Mouse (Mus musculus): ENCODE results near the gene Fezf1. TPM values are rescaled to one million over a fixed set of nuclear protein-coding genes. Genes with fewer than 3 reads are reported as not detected.

Fezf1 gene
- not detected for total RNA-seq (2022)

DNA sequence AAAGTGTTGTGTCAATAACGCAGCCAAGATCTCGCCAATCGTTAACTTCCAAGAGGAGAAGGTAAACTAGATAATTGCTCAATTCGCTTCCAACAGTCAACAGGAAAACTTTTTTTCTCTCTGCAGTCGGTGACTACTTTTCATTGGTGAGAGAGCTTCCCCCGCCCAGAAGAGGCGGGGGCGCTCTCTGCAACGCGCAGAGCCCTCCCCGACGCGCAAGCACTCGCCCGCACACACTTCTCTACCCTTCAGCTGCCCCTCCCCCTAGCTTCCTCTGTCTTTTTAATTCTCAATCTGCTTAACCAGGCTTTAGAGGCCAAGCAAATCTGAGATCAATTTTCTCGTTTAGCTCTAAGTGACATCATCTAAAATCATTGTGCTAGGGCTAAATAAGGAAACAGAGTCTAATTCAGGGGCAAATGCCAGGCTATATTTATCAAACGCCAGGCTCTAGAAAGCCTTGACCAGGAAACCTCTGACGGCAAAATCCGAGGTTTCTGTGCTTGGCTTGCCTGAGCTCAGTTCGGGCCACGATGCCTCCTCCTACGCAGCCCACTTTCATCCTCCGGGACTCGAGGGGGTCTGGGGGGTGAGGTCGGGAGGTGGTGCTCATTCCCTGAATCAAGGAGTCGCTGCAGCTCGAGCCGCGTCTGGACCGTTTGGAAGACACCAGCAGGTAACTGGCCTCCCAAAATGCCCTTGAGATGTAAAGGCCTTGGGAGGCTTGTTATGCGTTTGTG lies at the start of gene Fezf1:
Gene Fezf1 (minus strand): TSS at position 50 of the 740 bp plus-strand sequence.
- no peak for DNase-seq

DNA sequence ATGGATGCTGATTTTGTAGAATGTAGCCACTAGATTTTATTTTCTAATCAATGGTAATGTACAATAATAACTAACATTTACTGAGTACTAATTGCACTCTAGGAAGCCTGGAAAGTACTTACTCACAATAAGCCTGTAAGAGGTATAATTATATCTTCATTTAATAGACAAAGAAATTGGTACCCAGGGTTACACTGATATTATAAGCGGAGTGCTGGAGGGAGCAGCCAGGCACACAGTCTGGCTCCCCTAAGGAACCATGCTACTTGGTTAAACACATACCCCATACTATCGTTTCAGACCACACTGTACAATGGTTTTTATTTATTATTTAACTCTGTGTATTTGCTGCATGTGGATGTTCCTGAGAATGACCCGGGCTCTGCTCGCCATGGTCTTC lies 46.5 kb upstream of the Fezf1 start:
- DNase-seq = no peak

DNA sequence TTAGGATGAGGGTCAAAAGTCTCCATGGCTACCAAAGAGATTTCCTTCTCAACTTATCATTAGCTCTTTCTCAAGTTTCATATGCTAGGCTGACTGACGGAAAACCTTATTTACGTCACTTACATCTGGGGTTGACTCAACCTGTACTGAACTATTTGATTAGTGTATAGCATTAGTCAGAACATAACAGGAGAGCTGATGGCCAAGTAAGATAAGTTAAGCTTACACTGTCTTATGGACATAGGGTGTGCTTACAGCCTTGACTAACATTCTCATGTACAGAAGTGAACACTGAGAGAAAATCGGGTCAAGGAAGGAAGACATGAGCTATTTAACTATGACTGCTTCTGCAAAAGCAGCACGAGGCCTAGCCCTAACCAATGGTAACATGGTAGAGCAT lies 40.6 kb upstream of the Fezf1 start:
- DNase-seq = no peak

DNA sequence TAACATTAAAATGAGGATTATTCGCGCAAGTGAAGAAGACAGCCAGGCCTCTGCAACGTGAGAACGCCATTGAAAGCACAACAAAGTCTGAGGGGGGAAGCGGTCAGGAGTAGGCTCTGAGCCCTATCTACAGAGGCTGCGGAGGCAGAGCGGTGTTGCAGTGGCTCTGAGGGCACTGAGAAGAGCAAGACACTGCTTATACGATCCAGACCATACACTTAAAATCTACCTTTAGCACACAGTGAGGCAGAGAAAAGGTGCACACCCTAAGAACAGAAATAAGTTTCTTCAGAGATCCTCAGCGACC lies 33.3 kb upstream of the Fezf1 start:
- no peak for DNase-seq

DNA sequence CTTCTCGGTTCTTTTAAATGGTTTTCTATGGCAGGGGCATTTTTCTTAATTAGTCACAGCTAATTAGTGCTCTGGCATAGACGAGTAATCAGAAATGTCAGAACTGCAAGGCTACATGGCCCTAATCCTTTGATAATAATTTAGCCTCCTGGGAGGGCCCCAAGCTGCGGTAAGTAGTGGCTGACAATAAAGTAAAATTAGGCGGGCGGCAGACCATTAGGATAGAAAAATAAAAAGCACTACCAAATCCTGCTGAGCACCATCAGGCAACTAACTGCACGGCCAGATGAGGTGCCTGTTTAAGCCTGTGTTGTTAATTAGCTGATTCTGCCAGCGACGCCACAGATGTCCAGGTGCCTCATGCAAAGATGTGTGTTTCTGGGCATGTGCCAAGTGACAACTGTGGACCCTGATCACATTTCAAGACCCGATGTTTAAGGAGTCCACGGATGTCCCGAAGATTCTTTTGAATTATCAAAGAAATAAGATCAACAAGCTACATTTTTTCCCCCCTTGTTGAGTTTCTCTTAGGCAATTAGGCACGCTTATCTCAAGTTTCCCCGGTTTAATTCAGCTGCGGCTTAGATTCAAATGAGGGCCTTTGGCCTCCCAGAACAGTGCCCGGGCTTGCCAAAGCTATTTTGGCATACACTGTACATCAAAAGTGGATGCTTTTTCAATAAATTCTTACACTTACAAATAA lies 32.8 kb upstream of the Fezf1 start:
- DNase-seq = no peak

DNA sequence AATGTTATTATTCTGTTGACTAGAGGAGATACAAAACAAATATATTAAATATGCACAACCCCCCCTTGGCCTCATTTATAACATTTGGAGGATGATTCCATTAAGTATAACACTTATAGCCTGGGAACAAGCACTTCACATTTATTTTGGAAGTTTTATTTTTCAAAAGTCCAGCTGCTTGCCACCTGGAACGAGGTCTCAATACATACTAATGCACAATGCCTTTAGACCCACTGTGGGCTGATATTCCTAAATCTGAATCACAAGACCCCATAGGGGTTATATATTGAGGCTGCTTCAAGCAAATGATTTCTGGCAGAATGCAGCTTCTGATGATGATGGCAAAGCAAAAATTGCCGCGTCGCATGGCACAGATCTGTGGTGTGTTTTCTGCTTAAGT lies 25.3 kb upstream of the Fezf1 start:
- no peak for DNase-seq

DNA sequence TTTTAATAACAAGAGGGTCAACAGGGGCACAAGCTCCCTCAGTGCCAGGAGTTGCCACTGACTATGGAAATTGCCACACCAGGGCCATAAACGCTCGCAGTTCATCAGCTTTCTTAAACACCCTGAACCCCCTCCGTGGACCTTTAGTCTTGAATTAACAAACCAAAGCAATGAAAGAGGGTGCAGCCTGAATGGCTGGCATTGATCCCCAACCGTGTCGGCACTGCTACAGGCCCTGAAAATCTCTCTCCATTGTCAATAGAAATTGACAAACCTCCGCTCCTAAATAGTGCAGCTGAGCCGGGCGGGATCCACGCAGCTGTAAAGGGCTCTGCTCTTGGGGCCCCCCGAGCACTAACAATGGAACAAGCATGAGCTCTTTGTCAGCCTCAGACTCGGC lies 24.8 kb upstream of the Fezf1 start:
- no peak for DNase-seq

DNA sequence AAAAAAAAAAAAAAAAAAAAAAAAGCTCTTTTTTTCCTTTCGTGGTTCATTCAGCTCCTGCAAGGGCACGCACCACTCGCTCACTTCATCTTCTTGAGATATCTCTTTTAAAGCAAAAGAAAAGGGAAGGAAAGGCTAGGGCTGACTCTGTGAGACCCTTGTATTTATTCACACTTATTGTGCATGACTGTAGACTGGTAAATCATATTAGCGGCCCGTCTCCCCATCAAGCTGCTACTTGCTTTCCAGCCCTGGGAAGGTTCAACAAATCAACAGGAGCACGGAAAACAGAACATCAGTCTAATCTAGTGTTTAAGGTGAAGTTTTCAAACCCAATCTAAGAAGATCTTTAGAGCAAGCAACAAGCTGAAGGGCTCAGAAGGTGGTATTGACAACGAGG lies 24.4 kb upstream of the Fezf1 start:
- DNase-seq = no peak

DNA sequence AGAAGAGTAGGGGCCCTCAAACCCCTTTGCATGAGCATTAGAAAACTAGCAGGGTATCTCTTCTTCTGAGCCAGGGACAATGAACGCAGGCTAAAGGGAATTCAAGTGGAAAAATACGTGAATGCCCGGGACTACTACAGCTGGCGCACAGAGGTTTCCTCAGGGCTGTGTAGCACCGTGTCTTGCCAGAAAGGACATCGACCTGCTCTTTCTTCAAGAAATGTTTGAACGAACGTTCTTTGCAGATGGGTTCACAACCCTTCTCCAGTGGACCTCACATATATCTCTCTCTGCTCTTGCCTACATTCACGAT lies 12.5 kb upstream of the Fezf1 start:
- no peak for DNase-seq

DNA sequence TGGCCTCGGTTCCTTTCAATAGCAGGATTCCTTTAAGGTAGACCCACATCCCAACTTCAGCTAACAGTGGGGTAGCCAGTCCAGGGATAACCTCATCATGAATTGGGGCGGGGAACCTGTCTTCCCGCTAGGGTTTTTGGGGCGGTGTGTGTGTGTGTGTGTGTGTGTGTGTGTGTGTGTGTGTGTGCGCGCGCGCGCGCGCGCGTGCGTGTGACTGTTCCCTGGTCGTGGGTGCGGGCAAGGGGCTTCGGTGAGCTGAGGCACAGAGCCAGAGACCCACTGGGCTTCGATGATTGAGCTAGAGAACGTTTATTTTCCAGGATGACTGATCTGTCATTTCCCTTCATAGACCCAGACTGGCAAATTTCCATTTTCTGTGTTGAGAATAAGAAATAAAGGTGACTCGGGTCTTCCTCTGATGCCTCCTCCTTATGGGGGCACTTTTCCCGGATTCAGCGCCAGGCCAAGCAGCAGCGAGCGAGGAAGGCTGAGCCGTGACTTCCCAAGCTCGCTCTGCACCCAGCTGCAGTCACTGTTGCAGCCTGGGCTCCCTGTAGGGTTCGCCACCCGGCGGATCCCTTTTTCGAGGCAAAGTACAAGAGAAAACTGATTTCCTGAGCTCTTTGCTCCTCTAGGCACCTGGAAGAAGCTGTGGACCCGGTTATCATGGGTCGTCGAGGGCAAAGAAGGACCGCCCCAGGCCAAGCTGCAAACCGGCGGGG lies 12.0 kb upstream of the Fezf1 start:
- no peak for DNase-seq

DNA sequence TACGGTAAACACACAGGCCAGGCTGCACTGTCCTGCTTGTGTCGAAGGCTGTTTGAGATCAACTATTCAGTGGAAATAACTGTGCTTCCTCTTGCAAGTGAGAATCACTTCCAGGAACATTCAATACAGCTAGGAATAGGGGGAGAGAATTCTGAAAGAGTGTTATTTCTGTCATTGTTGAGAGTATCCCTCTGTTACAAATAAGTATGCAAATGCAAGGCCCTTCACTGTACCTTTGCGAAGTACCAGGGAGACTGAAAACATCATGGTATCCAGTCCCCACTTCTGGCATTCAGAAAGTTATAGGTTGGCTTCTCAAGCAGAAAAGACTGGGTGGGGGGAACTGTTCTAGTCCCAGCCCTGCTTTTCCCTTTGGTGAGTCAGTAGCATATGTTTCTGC lies 9.8 kb upstream of the Fezf1 start:
- DNase-seq = no peak

DNA sequence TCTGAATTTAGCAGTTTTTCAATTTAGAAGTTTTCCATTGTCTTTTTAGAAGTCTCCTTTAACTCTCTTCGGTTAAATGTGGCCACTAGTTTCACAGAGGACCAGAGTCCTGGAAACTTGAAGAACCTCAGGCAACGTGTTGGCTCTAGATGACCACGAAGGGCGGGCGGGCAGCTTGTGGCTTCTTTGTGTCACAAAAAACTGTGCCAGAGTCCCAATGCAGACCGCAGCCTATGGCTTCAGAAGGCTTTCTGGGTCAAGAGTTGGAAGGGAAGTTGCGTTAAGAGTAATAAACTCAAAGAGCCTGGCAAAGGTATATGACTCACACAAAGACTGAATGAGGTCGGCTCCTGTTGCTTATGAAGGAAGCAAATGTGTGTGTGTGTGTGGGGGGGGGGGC lies 7.0 kb upstream of the Fezf1 start:
- DNase-seq = no peak

DNA sequence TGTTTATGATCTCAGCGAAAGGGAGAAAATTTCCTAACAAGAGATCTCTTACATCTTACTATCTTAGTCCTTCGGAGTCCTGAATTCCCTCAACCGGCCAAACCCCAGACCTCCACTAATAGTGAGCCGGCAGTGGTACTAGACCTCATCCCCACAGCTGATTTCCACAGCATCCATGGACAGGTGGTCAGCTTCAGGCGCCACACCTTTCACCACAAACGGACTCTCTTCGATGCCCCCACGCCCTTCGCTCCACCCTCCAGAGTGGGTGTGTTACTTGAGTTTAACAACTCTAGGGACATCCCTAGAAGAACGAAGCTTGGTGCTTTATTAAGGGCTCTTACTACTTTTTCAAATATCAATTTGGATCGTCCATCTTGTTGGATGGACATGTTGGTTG lies 6.5 kb upstream of the Fezf1 start:
- no peak for DNase-seq

DNA sequence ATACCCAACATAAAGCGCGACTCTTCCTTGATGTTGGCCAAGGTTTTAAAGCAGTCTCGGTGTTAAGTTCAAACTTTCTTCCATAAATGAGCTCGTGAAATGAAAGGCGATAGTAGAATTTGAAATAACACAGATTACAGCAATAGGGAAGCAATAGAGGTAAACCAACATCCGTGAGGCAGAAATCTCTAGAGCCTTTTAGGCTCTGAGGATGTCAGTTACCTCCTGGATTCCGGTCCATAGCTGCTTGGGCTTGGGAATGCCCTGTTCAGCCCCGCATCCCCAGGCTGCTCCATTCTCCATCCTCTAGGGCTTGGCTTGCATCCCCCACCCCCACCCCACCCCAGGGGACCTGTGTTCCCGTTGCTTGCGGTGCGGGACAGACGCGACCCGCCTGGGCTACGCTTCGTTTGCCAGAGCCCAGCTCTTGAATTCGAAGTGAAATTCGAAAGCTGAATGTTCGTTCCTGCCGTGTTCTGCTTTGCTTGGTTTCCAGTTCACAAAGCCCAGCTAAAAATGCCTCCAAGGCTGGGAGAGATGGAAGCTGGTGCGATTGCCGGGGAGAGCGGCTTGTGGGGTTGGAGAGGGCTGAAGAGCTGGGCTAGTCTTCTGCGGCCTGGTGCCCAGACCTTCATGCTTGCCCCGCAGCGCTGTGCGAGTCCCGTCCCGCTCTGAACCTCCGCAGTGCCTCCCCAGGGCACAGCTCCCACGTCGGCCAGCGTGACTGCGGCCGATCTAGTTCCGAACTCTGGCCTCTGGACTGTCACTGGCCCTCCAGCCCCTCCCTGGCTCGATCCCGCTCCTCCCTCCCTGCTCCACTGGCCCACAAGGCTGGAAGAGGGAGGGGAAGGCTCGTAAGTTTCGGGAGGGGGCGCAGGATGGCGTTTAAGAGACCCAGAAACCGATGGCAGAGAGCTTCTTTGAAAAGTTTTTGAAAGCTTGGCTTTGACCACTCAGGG lies 5.5 kb upstream of the Fezf1 start:
- no peak for DNase-seq

DNA sequence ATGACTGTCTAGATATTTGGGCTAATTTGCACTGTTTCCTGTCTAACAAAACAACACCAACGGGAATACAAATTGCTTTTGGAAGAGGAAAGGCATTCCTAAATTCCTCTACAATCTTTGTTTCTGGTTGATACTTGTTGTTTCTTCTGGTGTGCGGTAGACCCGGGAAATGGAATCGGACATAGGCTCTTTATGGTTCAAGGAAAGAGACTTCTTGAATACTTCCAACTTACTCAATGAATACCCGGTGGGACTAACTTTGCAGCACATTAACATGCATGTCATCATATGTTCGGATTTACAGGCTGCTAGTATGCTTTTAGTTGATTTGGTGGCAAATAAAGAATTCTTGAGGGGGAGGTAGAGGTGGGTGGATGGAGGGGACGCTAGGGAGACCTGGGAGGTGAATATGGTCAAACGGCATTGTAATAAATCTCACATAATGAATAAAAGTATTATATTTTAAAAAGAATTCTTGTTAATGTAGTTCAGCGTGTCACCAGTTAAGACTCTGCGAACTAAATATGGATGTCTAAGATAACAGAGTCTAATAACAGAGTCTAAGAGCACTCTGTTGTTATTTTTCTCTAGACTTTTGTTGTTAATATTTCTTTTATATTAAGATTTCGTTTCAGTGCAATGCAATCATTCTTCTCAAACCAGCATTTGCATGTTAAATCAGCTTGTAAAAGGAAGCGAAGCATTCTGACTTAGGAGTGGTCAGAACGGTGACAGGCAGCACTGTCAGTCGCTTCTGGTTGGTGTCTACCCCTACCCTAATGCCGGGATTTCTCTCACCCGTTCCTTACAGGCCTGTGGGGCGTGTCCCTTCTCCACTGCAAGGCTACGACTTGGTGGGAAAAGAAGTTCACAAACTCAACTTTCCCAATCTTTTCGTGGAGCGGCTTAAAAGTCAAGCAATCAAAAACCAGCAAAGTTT lies 4.3 kb upstream of the Fezf1 start:
- DNase-seq = no peak

DNA sequence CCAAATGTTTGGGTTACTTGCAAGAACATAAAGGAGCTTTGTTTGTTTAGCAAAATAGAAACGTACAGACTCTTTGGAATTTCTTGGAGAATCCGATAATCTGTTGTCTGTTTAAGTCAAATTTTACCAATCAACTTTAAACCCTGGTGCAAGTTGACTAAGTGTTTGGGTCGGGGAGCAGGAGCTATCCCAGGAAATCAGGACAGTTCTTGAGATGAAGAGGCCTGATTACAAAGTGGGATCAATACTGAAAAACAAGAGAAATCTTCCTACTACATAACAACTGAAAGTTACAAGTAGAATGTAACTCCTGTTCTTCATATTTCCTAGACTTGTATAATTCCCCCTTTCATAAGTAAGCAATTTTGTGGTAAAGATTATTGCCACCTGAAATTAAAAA lies 3.3 kb upstream of the Fezf1 start:
- no peak for DNase-seq

DNA sequence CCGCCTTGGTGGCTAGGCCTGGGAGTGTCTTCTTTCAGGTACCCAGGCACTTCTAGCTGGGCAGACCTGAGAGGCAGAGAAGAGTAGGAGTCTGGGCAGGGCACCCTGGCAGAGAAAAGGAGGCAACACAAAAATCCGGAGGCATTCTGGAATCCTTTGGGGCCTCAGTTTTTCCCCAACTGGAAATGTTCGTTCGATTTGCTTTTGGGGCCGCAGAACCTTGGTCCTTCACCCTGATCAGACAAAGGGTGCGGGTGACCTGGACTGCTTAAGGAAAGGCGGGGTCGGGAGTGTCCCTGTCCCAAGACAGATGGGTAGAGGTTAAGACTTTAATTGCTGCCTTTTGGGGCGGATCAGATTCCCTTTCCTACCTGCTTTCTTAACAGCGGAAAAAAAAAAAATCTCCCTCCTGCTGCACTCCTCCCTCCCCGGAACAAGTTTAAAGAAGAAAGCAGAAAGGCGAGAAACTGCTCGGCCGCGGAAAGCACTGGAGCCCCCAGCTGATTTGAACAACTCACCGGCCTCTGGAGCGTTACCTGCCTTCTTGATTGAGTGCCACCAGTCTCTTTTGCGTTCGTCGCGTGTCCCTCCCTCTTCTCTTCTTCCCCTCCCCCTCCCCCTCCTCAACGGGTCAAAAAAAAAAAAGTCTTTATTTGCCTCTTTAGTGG lies 2.3 kb upstream of the Fezf1 start:
- no peak for DNase-seq

DNA sequence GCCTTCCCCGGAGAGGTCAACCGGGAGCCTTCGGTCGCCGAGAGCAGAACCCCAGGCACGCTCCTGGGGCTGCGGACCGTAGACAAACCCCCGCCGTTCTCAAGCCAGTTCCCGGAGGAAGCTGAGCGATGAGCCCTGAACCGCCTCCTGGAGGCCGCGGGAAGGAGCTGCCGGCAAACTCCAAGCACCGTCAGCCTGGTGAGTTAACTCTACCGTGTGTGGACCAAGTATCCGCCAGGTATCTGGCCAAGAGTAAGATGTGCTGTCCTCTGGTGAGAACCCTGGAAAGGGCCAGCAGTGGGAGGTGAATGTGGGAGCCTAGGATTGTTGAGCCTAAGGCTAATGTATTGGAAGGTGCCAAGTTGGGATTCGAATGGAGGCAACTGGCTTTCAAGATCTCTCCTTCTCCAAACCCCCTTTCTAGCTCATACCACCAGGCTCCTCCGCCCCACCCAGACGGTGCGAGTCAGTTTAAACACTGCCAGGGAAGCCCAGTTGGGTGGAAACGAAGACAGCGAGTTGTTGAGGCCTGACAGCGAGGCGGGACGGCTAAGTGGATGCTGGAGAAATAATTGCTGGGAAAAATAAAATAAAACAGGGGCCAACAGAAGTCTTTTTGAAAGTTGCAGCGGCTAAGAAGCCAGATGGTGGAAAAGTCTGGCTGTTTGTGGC lies 1.6 kb upstream of the Fezf1 start:
- no peak for DNase-seq

DNA sequence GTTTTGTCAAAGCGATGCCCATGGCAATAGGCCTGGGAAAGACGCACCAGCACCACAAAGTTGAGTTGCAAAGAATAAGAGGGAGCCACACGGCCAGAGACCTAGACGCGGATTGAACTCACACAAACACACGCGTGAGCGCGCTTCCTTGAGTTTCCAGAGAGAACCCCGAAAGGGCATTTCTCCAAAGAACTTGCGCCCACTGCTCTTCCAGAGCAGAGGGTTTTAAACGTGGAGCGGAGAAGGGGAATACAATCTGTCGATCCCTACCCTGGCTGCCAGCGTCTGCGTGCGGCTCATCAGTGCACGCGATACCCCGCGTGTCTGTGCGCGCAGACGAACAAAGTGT lies 865 bp upstream of the Fezf1 start:
- no peak for DNase-seq

DNA sequence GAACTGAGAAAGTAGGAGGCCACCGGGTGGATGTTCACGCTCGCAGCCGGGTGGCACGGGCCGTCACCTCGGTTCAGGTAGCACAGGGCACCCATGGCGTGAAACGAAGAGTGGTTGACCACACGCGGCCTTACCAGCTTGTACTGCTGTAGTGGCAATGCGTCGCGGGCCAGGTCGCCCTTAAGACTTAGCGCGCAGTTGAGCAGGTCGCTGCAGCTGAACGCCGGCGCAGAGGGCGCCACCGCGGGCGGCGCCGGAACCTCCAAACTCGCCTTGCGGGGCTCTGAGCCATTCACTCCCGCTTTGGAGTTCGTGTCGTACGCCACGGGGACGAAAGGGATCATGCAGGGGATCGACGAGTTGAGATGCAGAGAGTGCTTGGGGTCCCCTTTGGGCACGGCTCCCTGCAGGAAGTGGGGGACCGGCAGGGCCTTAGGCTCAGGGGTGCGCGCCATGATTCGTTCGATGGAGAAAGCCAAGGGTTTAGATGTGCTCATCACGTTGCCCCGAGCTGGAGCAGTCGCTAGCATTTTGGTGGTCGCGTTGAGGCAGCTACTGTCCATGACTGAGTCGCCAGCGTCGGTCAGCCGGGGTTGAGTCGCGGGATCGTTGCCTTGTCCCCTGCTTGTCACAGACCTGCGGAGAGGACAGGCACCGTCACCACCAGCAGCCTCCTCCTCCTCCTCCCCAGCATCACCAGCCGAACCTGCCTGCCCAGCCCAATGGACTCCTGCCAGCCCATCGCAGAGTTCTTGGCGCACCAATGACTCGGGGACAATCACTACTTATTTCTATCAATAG lies 450 bp downstream of the Fezf1 start:
- DNase-seq = no peak

Measured in adrenal gland, adult 8-10 months (tissue).